Mouse (Mus musculus): ENCODE measurements around the gene Trhde. TPM values are rescaled to one million over a fixed set of nuclear protein-coding genes. Genes with fewer than 3 reads are reported as not detected.
A peak's percentile ranks its signal among the peaks of the same experiment; 100 is the strongest.

Gene Trhde
- total RNA-seq, 4 experiments from 2014 or later = 24.5 to 28.3 (median 25.6) TPM

GRCm38 (mm10) chr10:114736377-114736776, 65.7 kb downstream of the Trhde start:
- no peak for DNase-seq (ENCODE audit: low spot score in 2 of 2)

GRCm38 (mm10) chr10:114735678-114736077, 66.4 kb downstream of the Trhde start:
- no peak for DNase-seq (ENCODE audit: low spot score in 2 of 2)

- no peak for DNase-seq (ENCODE audit: low spot score in 2 of 2)
Measured at GRCm38 (mm10) chr10:114735111-114735510, 67.0 kb downstream of the Trhde start.

- no peak for DNase-seq (ENCODE audit: low spot score in 2 of 2)
Measured at GRCm38 (mm10) chr10:114725591-114725990, 76.5 kb downstream of the Trhde start.

DNA sequence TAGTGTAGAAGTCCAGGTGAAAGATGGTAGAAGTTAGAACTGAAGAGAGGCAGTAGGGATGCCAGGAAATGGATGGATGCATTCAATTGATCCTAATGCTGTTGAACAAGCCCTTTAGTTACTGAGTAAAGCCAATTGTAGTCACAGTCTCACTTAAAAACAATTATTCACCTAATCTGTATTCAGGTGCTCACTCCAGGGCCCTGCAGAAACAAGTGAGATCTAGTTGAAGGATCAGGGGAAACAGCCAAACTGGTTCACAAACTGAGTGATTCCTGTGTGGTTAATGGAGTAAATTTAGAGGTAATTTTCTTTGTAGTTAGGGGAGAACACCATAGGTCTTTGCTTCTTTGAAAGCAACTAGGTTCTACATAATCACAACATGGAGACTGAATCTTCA, 100.3 kb downstream of the Trhde start:
- no peak for DNase-seq (ENCODE audit: low spot score in 2 of 2)

DNA sequence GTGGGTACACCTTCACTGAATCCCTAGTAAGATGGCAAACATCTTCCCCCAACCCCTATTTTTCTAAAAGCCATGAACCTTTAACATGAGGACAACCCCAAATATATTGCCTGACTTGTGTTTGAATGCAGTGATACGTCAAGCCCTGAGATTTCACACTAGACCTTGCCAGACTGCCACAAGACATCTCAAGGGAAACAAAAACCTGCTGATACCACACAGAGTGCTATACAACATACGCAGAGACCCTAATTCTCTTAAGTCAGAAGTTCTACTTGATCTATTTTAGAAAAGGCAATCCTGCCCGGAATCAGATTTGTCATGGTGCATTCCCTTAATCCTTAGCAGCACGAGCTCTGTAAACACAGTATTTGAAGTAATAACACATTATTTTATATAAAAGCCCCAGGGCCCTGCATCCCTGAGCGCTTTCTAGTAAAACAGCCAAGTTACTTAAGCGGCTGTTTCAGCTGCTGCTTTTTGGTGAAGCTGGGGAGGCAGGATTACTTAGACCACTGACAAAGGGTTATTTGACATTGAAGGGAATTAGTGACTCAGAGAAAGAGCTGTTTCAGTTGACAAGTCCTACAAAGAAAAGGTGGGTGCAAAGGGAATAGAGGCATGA, 130.2 kb downstream of the Trhde start:
- DNase-seq (ENCODE audit: low spot score in 2 of 2) = no peak

- no peak for DNase-seq (ENCODE audit: low spot score in 2 of 2)
Measured at GRCm38 (mm10) chr10:114593046-114593445, 209.1 kb downstream of the Trhde start.

- DNase-seq (ENCODE audit: low spot score in 2 of 2) = no peak
Measured at GRCm38 (mm10) chr10:114578926-114579325, 223.2 kb downstream of the Trhde start.

GRCm38 (mm10) chr10:114567891-114568290, 234.2 kb downstream of the Trhde start:
- no peak for DNase-seq (ENCODE audit: low spot score in 2 of 2)

GRCm38 (mm10) chr10:114509186-114509585, 292.9 kb downstream of the Trhde start:
- peak in 1 of 2 experiments; percentile 20 for DNase-seq (ENCODE audit: low spot score in 2 of 2)

- DNase-seq (ENCODE audit: low spot score in 2 of 2) = no peak
Measured at GRCm38 (mm10) chr10:114488806-114489205, 313.3 kb downstream of the Trhde start.

GRCm38 (mm10) chr10:114455591-114455990, 346.5 kb downstream of the Trhde start:
- DNase-seq (ENCODE audit: low spot score in 2 of 2) = no peak

GRCm38 (mm10) chr10:114448116-114448515, 354.0 kb downstream of the Trhde start:
- no peak for DNase-seq (ENCODE audit: low spot score in 2 of 2)

GRCm38 (mm10) chr10:114418956-114419530, 383.1 kb downstream of the Trhde start:
- no peak for DNase-seq (ENCODE audit: low spot score in 2 of 2)

DNA sequence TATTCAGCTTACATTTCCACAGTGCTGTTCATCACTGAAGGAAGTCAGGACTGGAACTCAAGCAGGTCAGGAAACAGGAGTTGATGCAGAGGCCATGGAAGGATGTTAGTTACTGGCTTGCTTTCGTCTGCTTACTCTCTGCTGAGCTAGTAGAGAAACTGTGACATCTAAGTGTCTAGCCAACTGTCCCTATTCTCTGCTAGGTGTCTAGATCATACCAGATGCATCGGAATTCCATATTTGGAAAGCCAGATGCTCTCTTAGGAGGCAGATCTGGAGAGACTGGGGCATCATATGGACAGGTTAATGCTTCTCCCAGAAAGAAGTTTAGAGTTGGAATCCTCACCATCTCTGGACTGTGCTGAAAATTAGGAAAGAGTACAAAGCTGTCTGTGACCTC, 386.4 kb downstream of the Trhde start:
- DNase-seq (ENCODE audit: low spot score in 2 of 2) = no peak

DNA sequence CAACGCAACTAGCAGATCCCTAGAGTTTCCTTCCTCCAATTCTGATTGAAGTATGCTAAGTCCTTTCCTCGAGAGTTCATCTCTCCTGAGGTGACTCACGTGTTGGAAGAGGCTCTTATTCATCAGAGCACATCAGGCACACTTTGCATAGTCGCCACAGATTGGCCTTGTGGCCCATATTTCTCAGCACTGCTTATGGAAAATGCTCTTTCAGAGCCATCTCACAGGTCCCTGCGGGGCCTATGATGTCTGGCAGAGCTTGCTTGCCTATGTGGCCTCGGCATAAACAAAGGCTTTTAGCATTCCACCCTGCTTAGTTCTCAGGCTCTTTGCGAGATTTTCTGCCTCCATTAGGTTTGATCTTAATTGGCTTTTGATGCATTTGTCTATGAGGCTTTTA, 396.8 kb downstream of the Trhde start:
- DNase-seq (ENCODE audit: low spot score in 2 of 2) = no peak

DNA sequence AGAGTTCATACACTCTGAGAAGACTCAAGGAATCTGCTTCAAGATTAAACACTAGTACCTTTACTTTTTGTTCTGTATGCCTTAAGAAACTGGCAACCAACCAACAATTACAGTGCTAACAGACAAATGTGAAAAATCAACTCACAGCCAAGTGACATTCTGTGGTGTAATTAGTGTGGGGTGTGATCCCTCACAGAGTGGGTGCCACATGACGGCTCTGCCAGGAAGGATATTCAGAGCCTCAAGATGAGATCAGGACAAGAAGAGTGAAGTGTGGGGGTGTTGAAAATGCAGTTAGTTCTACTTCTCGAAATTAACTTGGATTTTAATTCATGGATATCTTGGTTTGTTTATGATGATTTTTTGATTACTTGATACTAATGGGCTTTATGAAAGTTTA, 398.3 kb downstream of the Trhde start:
- no peak for DNase-seq (ENCODE audit: low spot score in 2 of 2)

DNA sequence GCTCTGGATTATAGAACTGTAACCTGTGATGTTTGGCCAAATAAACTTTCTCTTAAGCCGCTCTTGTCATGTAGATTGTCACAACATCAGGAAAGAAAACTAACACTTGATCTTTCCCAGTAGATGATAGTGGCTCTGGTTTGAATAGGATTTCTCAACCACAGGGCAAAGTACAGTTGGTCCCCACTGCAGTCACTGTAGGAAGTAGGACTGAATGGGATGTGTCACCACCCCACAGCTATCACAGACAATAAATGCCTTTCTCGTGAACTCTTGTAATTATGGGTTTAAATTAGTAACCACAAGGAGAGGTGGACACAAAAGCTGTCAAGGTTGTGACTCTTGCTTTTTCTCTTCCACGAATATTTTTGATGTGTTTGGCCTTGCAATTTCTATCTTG, 431.3 kb downstream of the Trhde start:
- DNase-seq (ENCODE audit: low spot score in 2 of 2) = no peak

- no peak for DNase-seq (ENCODE audit: low spot score in 2 of 2)
Measured at GRCm38 (mm10) chr10:114363442-114363841, 438.7 kb downstream of the Trhde start.

DNA sequence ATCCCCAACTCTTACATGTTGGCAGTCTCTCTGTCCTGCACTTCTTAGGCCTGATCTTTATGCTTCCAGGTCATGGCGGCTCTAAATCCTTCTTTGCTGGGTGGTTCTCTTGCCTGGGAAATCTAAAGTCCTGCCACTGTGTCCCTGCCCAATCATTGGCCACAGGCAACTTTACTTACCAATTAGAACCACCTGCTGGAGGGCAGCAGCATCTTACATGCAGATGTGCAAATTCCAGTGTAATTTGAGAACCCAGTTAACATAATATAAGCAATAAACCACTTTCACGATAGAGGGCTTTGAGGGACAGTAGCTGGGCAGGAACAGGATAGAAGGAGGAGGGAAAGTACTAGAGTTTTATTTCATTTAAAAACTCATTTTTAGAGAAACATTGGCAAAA, 439.5 kb downstream of the Trhde start:
- DNase-seq (ENCODE audit: low spot score in 2 of 2) = no peak
